Comparison of ENCODE assay signal across 17 mouse cellular contexts in genomic region chr19:44760259-44761131, GRCm38 (mm10). TPM values are rescaled to one million over a fixed set of nuclear protein-coding genes. Genes with fewer than 3 reads are reported as not detected.
DNase-seq lines count a peak whose midpoint lies in the region; ATAC-seq lines count a peak whose summit lies in the region.
"Had no signal": no experiment of that assay in that cellular context is flagged by ENCODE, and none has a peak within 500 bp of the region (broad histone marks: within the 10 kb centered on the region; RNA-seq: fewer than 3 reads in every experiment).

No protein-coding gene starts in this region.

- no peaks in the 10 kb centered on the region for H3K36me3 ChIP-seq in hindbrain, embryonic 15.5 days
- no peaks in the 10 kb centered on the region for H3K36me3 ChIP-seq in neural tube, embryonic 11.5 days (ENCODE audit: control insufficient read depth, insufficient read depth, low read length)
- H3K36me3 ChIP-seq: liver, embryonic 13.5 days had no signal

- DNase-seq in kidney, adult 18-20 months, result peak; percentile 52
- DNase-seq in kidney, adult 9 months, result no peak
- peak; percentile 44 for DNase-seq in embryo, embryonic 11 days
- DNase-seq in neural tube, embryonic 11.5 days (ENCODE audit: low spot score), result peak; percentile 47
- no peak for DNase-seq in cerebellum, postnatal 36 days
- no peak for DNase-seq in urinary bladder, adult 2 months (ENCODE audit: low spot score)
- DNase-seq: adrenal gland, postnatal 10 days; gastrocnemius, postnatal 36 days; liver, embryonic 13.5 days; lung, postnatal 36 days; right cerebral cortex, adult 18-20 months; thymus, postnatal 25 days had no signal

- H3K4me1 ChIP-seq in hindbrain, embryonic 15.5 days (replicated peaks), result peaks cover 33% of the 10 kb centered on the region
- H3K4me1 ChIP-seq in neural tube, embryonic 11.5 days (ENCODE audit: control insufficient read depth, insufficient read depth, low read length), result peaks cover 12% of the 10 kb centered on the region

- H3K9ac ChIP-seq in hindbrain, embryonic 15.5 days, result peak overlapping the region; percentile 46
- H3K9ac ChIP-seq in neural tube, embryonic 11.5 days (ENCODE audit: low read length), result peak overlapping the region; percentile 40
- H3K9ac ChIP-seq: liver, embryonic 13.5 days had no signal

- peak overlapping the region; percentile 52 for H3K4me2 ChIP-seq in hindbrain, embryonic 15.5 days
- peak overlapping the region; percentile 24 for H3K4me2 ChIP-seq in neural tube, embryonic 11.5 days (ENCODE audit: low read depth)
- H3K4me2 ChIP-seq: liver, embryonic 13.5 days had no signal

- peak overlapping the region; percentile 40 for H3K4me3 ChIP-seq in hindbrain, embryonic 15.5 days
- peak overlapping the region; percentile 28 for H3K4me3 ChIP-seq in neural tube, embryonic 11.5 days (ENCODE audit: low read depth, low read length)
- H3K4me3 ChIP-seq: left cerebral cortex, adult 2 months; liver, embryonic 13.5 days; myocyte had no signal

- peaks cover 50% of the 10 kb centered on the region for H3K27me3 ChIP-seq in hindbrain, embryonic 15.5 days
- H3K27me3 ChIP-seq in neural tube, embryonic 11.5 days (ENCODE audit: control insufficient read depth, insufficient read depth, low read length), result peaks cover 82% of the 10 kb centered on the region
- H3K27me3 ChIP-seq: Patski had no signal

- ATAC-seq in hindbrain, embryonic 15.5 days (ENCODE audit: low FRiP score, low read depth), result no peak
- ATAC-seq in neural tube, embryonic 11.5 days (ENCODE audit: insufficient read depth, low FRiP score, low TSS enrichment), result no peak
- ATAC-seq: Patski had no signal

- no peaks in the 10 kb centered on the region for H3K9me3 ChIP-seq in hindbrain, embryonic 15.5 days
- no peaks in the 10 kb centered on the region for H3K9me3 ChIP-seq in neural tube, embryonic 11.5 days (ENCODE audit: control insufficient read depth, low read length)
- H3K9me3 ChIP-seq: liver, embryonic 13.5 days had no signal

- H3K27ac ChIP-seq in hindbrain, embryonic 15.5 days (replicated peaks), result peak overlapping the region; percentile 76
- no peak overlapping the region for H3K27ac ChIP-seq in neural tube, embryonic 11.5 days (ENCODE audit: low read depth, low read length)
- H3K27ac ChIP-seq: left cerebral cortex, adult 2 months; liver, embryonic 13.5 days had no signal

- 2% methylated on average over 39 of the region's 39 CpGs for WGBS in hindbrain, embryonic 15.5 days
- WGBS in neural tube, embryonic 11.5 days, result 1% methylated on average over 39 of the region's 39 CpGs

RNA-seq across cellular contexts. Expression of gene Pax2, which starts 4.7 kb away (rescaled TPM):
- polyA plus RNA-seq in hindbrain, embryonic 15.5 days (2015; fragmentation: Nextera tagmentation; extraction: Ambion mirVana), result 12.3 and 15.5 TPM in 2 replicates
- polyA plus RNA-seq in neural tube, embryonic 11.5 days (2014; fragmentation: Nextera tagmentation; extraction: Ambion mirVana), result 7.4 and 8.0 TPM in 2 replicates
- 0.03 TPM in 1 of 2 replicates, not detected in the other for polyA plus RNA-seq in urinary bladder, adult 2 months (2012; rRNA removed)
- polyA plus RNA-seq: large intestine, adult 2 months; liver, embryonic 13.5 days; myocyte had no signal

Comparison
In these comparisons a context has a peak if more than half of its experiments do, and no peak if none do; other contexts are left out.
1. DNase-seq: peak in kidney, adult 18-20 months (single experiment), embryo, embryonic 11 days (single experiment) and neural tube, embryonic 11.5 days (single experiment); none in kidney, adult 9 months (single experiment), cerebellum, postnatal 36 days (0 of 2) and urinary bladder, adult 2 months (single experiment).